Mouse (Mus musculus): ENCODE results near the gene Lrba.

The Lrba gene

DNA sequence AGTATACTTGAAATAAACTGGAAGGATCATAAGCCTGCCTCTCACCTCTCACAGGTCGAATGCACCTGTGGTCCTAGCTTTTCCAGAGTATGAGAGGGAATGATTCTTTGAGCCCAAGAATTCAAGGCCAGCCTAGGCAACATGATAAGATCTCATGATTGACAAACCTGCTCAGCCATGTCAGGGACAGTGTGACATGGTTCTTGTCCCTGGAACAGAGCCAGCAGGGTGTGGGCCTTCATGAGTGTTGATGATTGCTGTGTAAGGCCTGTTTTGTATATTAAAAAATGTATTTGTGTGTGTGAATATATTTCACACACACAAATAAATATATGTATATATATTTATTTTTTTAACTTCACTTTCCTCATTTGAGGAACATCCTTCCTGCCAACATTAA lies 29.3 kb downstream of the Lrba start:
- no peak for DNase-seq (ENCODE audit: low spot score in 2 of 2)

DNA sequence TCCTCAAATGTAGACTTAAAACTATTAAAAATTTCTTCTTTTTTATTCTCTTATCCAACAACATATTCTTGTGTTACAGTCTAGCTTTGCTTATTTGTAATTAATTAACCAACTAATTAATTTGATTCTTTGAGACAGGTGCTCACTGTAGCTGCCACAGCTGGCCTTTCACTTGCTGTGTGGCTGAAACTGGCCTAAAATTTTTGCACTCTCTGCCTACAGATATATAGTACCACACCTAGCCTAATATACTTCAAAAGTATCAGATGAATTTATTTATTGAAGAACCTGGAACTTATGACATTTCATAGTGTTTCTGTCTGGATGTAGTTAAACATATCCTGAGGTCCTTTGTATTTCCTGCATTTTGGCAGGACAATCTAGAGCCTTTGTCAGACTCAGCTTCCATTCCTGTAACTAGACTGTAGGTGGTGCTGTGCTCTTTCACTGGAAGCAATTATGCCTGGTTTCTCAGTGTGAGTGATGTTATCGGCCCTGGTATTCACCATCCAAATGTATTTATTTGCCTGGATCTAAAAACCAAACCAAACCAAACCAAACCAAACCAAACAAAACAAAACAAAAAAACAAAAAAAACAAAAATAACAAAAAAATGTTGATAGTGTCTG lies 43.7 kb downstream of the Lrba start:
- DNase-seq (ENCODE audit: low spot score in 2 of 2): peak in 1 of 2 experiments; percentile 46

DNA sequence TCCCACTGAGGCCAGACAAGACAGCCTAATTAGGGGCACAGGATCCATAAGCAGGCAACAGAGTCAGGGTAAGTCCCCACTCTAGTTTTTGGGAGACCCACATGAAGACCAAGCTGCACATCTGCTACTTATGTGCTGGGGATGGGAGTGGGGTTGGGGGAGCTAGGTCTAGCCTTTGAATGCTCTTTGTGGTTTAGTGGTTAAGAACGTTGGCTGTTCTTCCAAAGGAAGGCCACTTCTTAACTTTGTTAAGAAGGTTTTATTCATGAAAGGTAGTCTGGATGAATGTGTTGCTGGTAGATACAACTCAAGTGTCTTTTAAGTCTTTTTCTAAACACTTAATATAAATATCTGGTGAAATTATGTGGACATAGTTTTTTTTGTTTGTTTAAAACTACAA lies 51.2 kb downstream of the Lrba start:
- no peak for DNase-seq (ENCODE audit: low spot score in 2 of 2)

DNA sequence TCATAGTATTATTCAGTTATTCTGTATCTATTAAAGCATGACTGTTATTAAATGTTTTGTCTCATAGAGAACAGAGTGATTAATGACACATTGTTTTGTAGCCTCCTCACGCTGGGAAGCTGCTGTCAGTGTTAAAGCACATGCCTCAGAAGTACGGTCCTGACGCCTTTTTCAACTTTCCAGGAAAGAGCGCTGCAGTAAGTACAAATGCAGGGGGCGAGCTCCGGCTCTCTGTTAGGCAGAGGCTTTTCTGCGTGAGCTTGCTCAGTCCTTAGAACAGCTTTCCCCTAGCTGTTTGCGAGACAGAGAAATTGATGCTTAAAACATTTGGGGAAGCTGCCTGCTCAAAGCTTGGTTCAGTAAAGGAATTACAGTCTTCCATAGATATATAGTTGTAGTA lies 66.8 kb downstream of the Lrba start:
- no peak for DNase-seq (ENCODE audit: low spot score in 2 of 2)

DNA sequence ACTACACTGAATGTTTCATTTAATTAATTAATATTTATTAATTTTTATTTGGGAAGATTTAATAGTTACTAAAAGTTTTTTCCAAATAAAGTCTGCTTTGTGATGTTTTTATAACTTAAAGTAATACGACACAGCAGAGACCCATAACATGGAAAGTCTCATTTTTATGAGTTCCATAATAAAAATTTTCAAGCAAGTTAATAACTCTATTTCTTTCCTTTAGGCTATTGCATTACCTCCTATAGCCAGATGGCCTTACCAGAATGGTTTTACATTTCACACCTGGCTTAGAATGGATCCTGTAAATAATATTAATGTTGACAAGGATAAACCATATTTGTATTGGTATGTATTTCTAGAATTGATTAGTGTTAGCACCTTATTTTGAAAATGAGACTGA lies 70.4 kb downstream of the Lrba start:
- DNase-seq (ENCODE audit: low spot score in 2 of 2): no peak

DNA sequence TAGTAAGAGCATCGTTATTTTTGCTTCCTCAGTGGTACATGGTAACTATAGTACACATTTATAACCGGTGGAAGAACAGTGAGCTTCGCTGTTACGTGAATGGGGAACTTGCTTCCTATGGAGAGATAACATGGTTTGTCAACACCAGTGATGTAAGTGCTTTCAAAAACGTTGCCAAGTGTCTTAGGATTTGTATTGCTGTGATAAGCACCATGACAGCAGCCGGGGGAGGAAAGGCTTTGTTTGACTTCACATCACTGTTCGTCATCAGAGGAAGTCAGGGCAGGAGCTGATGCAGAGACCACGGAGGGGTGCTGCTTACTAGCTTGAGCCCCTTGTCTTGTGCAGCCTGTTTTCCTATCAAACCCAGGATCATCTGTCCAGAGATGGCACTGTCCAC lies 71.7 kb downstream of the Lrba start:
- no peak for DNase-seq (ENCODE audit: low spot score in 2 of 2)

DNA sequence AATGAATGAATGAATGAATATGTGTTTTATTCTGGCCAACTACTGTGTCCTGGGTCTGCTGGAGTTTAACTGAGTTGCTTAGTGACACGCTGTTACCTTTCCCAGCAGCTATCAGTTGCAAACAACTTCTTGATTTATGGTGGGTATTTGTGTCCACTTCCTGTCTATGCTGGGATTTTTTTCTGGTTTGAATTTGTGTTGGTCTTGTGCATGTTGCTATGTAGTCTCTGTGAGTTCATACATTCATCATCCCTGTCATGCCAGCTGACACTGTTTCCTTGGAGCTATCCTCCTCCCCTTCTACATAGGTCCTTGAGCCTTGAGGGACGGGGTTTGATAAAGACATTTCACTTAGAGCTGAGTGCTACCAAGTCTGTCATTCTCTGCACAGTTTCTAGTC lies 84.4 kb downstream of the Lrba start:
- no peak for DNase-seq (ENCODE audit: low spot score in 2 of 2)

DNA sequence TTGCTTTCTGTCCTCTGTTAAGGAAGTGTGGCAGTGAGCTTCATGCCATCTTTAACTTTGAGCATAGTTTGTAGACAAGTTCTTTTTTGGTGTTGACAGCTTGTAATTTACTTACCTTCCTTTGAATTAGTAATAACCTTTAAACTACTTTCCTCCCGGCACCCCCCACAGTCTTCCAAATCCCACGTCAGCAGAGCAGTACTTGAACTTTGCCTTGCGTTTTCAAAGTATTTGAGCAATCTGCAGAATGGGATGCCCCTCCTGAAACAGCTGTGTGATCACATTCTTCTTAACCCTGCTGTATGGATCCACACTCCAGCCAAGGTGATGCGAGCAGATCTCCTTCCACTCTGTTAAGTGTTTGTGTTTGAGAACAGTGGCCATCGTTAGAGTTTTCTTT lies 85.7 kb downstream of the Lrba start:
- no peak for DNase-seq (ENCODE audit: low spot score in 2 of 2)

DNA sequence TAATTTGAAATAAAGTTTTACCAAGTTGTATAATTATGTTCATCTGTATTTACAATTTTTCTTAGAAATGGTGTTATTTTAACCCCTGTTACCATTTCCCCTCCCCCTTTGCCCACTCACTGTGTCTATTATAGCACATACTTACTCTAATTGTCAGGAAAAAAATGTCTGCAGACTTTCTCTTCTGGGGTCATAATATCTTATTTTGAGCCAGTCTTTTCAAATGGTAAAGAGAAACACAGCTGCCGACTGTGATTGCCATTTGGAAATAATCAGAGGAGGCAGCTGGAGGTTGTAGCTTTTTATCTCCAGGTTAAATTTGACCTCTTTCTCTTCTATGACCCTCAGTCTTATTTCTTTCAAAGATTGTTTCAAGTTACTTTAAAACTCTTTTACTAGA lies 86.9 kb downstream of the Lrba start:
- no peak for DNase-seq (ENCODE audit: low spot score in 2 of 2)

DNA sequence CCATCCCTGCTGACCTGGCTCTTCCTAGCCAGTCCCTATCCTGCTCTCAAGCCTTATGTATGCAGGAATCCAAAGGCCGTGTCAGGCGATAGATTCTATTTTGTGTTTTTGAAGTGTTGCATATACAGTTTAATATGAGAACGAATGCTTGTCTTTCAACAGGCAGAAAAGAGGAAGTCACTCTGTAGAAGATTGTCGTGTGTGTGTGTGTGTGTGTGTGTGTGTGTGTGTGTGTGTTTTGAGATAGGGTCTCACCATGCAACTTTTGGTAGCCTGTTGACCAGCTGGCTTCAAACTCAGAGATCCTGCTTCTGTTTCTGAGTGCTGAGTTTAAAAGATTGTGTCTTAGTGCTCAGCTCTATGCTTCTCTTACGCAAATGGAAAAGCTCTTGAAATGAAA lies 93.2 kb downstream of the Lrba start:
- DNase-seq (ENCODE audit: low spot score in 2 of 2): no peak

DNA sequence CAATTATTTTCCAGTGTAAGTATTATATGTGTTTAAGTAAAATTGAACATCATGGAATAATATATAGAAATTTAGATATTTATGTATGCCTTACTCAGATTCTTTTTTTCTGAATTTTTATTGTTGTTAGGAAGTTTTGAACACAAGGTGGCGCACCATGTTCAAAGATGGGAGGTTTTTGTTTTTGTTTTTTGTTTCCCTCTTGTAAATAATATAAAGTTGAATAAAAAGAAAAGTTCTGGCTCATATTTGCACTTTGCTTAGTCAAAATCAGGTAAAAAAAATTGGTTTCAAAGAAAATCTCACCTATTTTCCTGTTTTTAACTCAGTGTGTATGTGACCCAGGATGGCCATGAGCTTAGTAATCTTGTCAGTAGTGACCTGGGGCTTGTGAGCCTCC lies 104.1 kb downstream of the Lrba start:
- no peak for DNase-seq (ENCODE audit: low spot score in 2 of 2)

DNA sequence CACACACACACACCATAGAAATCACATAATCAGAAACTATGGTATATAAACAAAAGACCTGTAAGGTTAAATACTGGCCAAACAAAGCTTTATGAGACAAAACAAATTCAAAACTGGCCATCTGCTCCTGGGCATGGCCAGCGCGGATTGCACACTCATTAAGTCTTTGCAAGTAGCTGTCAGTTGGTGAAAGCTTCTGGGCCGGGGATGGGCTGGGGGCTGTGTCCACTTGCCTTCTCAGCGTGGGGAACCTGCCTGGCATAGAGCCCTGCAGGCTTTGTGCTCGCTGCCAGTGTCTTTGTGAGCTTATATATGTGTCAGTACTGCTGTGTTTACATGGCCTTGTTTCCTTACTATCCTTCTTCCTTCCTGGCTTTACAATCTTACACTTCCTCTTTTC lies 118.8 kb downstream of the Lrba start:
- DNase-seq (ENCODE audit: low spot score in 2 of 2): no peak

DNA sequence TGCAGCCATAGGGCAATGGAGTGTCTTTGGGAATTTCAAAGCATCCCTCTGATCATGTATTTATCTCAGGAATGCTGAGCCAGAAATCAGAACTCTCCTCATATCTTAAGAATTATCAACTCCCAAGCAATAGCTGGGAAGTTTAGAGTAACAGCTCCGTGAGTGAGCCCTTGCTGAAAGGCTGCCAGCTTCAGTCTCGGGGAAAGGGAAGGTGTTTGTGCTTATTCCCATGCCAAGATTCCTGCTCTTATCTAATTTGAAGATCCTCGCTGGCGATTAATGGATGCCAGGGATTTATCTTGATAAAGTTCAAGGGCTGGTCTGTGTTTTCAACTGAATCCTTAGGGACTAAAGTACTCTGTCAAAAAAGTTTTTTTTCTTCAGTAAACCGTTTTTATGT lies 138.0 kb downstream of the Lrba start:
- no peak for DNase-seq (ENCODE audit: low spot score in 2 of 2)

DNA sequence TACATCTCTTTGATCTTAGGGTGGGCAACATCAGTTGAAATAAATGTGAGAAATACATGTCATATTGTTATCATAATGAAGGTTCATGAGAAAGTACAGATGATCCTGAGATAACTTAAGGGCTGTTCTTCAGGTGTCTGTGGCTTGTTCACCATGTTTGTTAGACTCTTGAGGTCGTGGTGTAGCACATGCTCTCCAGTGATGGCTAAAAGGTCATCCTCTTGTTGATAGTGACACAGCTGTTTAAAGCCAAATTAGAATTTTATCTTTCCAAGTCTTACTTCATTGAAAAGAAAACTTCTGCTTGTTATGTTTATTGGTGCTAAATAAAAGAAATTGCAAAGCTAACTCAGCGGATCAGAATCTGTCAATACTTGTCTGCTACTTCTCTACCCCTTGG lies 147.0 kb downstream of the Lrba start:
- no peak for DNase-seq (ENCODE audit: low spot score in 2 of 2)

DNA sequence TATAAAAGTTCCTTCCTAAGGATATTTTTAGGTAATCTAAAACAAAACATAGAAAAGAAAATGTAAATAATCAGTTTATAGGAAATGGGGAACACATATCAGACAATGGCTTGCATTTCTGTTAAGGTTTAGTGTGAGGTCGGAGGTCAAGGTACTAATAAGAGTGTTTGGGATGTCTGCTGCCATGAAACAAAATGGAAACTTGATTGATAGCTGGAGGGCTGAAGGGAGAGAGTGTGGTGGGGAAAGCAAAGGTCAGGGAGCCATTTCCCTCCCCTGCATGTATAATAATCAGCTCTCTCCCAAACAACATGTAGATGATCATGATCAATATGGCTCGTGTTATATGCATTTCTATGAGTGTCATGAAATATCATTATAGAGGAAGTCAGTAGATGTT lies 150.8 kb downstream of the Lrba start:
- no peak for DNase-seq (ENCODE audit: low spot score in 2 of 2)

DNA sequence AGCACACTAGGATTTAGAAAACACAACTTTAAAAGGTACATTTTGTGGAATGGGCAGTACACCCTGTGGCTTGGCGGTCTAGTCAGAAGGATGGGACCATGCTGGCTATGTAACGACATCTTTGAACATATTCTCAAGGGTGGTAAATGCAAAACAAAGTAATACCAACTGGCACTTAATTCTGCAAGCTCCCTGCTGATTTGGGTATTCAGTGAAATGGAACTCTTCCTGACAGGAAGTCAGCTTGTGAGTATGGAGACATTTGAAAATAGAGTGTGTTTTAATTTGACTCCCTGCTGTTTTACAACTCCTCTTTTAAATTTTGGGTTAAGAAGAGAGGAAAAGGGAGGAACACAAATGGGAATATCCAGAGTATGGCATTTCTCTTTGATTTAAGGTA lies 158.1 kb downstream of the Lrba start:
- no peak for DNase-seq (ENCODE audit: low spot score in 2 of 2)

DNA sequence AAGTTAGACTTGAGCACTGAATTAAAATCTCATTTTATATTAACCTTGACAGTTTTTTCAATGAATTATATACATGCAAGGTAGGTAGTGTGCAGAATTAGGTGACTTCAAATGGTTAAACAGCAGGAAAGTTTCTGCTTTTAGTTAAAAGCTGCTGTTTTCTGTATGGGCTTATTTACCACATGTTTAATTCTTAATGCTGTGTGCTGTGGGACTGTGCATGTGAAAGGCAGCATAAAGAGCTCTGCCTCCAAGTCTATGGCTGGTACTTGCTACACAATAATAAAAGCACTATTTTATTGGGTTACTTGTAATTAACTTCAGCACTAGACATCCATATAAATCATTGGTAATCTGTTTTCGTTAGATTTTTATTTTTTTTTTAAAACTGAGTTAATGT lies 160.6 kb downstream of the Lrba start:
- DNase-seq (ENCODE audit: low spot score in 2 of 2): no peak

DNA sequence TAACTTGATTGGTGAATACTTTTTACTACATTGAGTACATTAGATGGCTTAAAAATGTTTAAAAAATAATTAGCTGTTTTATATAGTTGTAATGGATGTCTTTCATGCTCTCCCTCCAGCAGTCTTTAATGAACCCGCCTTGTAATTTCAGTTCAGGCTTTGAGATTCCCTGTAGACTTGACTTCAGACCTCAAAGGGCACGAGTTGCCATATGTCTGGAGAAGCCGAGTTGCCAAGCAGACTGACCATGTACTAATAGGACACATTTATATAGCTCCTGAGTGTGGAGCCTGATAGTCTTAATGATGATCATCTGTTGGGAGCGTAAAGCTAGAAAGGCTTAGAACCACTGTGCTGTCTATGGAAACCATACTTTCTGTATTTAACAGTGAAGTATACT lies 161.8 kb downstream of the Lrba start:
- no peak for DNase-seq (ENCODE audit: low spot score in 2 of 2)

DNA sequence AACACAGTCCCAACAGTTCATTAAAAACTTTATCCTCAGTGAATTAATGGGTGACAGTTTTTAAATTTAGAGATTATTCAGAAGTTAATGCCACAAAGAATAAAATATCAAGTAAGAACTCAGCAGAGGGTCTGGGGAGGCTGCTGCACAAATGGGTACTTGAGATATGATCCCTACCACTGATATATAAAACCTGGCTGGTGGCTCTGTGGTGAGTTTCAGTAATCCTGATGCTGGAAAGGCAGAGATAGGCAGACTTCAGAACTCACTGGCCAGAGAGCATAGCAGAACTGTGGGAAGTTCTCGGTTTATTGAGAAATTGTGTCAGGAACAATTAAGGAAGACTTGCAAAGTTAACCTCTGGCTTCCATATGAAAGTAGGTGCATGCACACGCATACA lies 199.3 kb downstream of the Lrba start:
- no peak for DNase-seq (ENCODE audit: low spot score in 2 of 2)

DNA sequence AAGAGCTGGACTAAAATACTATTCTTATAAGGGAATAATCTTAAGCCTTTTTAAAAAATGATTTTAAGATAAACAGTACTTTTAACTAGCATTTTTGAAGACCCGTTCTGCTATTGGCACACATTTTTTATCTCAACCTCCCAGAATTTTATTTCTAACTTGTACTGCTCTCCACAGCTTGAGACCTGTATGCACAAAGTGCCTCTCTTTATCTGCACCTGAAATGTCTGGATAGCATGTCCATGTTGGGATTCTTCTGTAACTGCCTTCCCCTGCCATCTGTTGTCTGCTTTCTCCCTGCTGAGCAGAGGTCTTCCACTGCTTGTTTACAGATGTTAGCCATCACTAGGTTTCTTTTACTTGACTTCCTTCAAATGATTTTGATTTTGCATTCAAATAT lies 202.3 kb downstream of the Lrba start:
- DNase-seq (ENCODE audit: low spot score in 2 of 2): no peak

DNA sequence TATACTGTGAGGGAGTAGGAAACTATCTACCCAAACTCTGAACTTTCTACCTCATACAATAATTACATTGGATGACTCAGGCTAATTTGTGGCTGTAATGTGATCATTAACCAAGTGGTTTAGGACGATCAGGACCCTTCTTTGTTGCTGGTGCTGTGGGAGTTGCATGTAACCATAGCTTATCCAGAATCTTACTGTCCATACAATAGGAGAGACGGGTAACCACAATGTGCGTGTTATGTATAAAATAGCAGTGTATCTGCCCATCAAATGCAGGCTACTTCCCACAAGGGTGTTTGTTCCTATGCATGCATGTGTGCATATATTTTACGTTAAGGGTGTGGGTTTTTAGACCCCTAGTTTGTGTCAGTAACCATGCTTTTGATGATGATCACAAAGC lies 219.0 kb downstream of the Lrba start:
- DNase-seq (ENCODE audit: low spot score in 2 of 2): no peak

DNA sequence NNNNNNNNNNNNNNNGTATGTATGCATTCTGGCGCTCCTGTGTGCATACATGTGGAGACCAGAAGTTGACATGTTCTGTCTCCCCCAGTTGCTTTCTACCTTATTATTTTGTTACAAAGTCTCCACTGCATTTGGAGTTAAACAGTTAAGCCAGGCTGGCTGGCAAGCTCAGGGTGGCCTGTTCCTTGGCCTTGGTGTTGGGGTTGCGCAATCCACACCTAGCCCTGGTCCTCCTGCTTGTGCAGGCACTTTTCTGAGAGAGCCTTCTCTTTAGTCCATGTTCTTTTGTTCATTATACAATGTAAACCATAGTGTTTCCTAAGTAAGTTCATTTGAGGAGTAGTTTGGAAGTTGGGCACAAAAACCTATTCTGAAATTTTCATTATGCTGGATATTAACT lies 226.7 kb downstream of the Lrba start:
- DNase-seq (ENCODE audit: low spot score in 2 of 2): no peak

DNA sequence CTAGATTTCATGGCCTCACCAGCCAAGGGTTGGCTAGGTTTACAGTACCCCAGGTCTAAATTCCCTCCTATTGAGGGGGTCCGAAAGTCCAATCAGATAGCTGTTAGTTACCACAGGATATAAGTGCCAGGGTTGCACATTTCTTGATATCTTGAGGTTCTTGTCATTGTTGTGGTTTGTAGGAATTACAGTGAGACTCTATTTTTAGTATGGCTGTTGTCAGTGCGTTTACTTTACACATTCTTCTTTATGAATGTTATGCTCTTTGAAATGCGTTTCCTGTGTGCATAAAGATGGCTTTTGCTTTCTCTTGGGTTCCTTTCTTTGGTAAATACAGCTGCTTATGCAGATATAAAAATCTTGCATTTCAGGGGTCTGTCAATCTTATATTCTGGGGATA lies 237.1 kb downstream of the Lrba start:
- no peak for DNase-seq (ENCODE audit: low spot score in 2 of 2)

DNA sequence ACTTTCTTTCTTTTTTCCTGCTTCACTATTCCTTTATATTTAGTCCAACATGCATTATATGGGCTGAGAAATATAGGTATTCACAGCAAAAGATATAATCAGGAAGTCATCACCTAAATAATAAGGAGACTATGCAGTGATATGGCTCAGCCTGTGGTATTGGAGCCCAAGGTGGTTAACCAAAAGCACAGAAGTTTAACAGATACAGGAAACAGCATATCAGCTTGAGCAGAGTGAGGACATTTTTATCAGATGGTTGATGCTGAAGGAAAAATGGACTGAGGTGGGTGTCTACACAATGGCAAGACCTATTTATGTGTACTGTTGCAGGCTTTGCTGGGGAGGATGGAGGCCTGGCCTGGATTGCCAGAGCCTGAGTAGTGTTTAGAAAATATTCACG lies 265.5 kb downstream of the Lrba start:
- DNase-seq (ENCODE audit: low spot score in 2 of 2): no peak

DNA sequence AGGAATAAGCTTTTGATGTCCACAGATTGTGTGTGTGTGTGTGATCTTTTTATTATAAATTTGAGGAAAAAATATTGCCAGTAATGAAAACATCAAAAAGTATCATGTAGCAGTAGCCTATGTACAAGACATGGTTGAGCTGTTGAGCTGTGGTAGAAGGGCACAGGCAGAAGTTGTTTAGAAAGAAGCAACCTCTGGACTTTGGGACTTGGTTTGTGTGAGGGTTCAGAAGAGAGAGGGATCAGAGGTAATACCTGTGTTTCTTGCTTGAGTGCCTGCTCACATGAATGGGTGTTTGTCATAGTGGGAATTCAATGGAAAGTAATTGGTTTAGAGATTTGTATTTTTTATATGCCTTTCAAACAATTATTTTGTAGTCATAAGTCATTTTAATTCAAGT lies 276.1 kb downstream of the Lrba start:
- no peak for DNase-seq (ENCODE audit: low spot score in 2 of 2)

Data from left cerebral cortex, adult 9 months (tissue).